In genomic region chr17:89319602-89320288, GRCm38 (mm10) we compare ENCODE assay signal across 24 mouse cellular contexts.
"Had no signal": no experiment of that assay in that cellular context is flagged by ENCODE, and none has a peak within 500 bp of the region (broad histone marks: within the 10 kb centered on the region; RNA-seq: fewer than 3 reads in every experiment).

No protein-coding gene starts in this region.

- H3K27ac ChIP-seq: heart, adult 2 months; heart, embryonic 13.5 days; heart, embryonic 15.5 days; hindbrain, embryonic 13.5 days; hindbrain, embryonic 15.5 days; hindbrain, postnatal 0 days; limb, embryonic 13.5 days; limb, embryonic 15.5 days; liver, embryonic 13.5 days; liver, embryonic 15.5 days had no signal

- H3K9ac ChIP-seq: forebrain, postnatal 0 days; heart, embryonic 13.5 days; heart, embryonic 15.5 days; hindbrain, embryonic 13.5 days; hindbrain, embryonic 15.5 days; limb, embryonic 13.5 days; limb, embryonic 15.5 days; liver, embryonic 13.5 days; liver, embryonic 15.5 days had no signal

- H3K4me3 ChIP-seq: heart, adult 2 months; heart, embryonic 13.5 days; heart, embryonic 15.5 days; hindbrain, embryonic 13.5 days; hindbrain, embryonic 15.5 days; limb, embryonic 13.5 days; limb, embryonic 15.5 days; liver, embryonic 13.5 days; liver, embryonic 15.5 days had no signal

- DNase-seq: forebrain, postnatal 0 days; gastrocnemius, postnatal 14 days; gastrocnemius, postnatal 36 days; heart, adult 11 months; heart, adult 2 months; heart, postnatal 14 days; heart, postnatal 36 days; kidney, adult 2 months; kidney, postnatal 10 days; kidney, postnatal 25 days; layer of hippocampus, adult 9-11 months; layer of hippocampus, postnatal 36 days; left cerebral cortex, postnatal 4 days; liver, embryonic 13.5 days had no signal

- ATAC-seq: forebrain, postnatal 0 days; hindbrain, postnatal 0 days; intestine, embryonic 16.5 days had no signal

- H3K27me3 ChIP-seq: heart, embryonic 13.5 days; heart, embryonic 15.5 days; hindbrain, embryonic 13.5 days; hindbrain, embryonic 15.5 days; limb, embryonic 13.5 days; limb, embryonic 15.5 days; liver, embryonic 13.5 days; liver, embryonic 15.5 days had no signal

- H3K9me3 ChIP-seq: heart, embryonic 13.5 days; heart, embryonic 15.5 days; hindbrain, embryonic 13.5 days; hindbrain, embryonic 15.5 days; limb, embryonic 13.5 days; limb, embryonic 15.5 days; liver, embryonic 13.5 days; liver, embryonic 15.5 days had no signal

- H3K4me1 ChIP-seq: heart, embryonic 13.5 days; heart, embryonic 15.5 days; hindbrain, embryonic 13.5 days; hindbrain, embryonic 15.5 days; limb, embryonic 13.5 days; limb, embryonic 15.5 days; liver, embryonic 13.5 days; liver, embryonic 15.5 days had no signal

- H3K36me3 ChIP-seq: heart, embryonic 13.5 days; heart, embryonic 15.5 days; hindbrain, embryonic 13.5 days; hindbrain, embryonic 15.5 days; limb, embryonic 13.5 days; limb, embryonic 15.5 days; liver, embryonic 13.5 days; liver, embryonic 15.5 days had no signal

- H3K4me2 ChIP-seq: heart, embryonic 11.5 days; heart, embryonic 13.5 days; heart, embryonic 15.5 days; hindbrain, embryonic 13.5 days; hindbrain, embryonic 15.5 days; limb, embryonic 13.5 days; limb, embryonic 15.5 days; liver, embryonic 13.5 days; liver, embryonic 15.5 days had no signal
